Mouse (Mus musculus) forebrain, embryonic 15.5 days (tissue): ENCODE data around the gene Rsrc2. TPM values are rescaled to one million over a fixed set of nuclear protein-coding genes. Genes with fewer than 3 reads are reported as not detected.
"Not testable (repeated sequence)": the region's sequence is repeated elsewhere in the genome, so short reads cannot be mapped to it uniquely, and the experiment has no call there.

Experiments used
- ATAC-seq: fragments of 200-750 bp; cut with Nextera tagmentation; replicated peaks from 2 replicates; pipeline ENCODE4 v1.8.0; 2017; ENCODE audit warnings: mild to moderate bottlenecking, moderate TSS enrichment, moderate library complexity
- H3K27ac ChIP-seq: fragments of 300-500 bp; sonication (generic); replicated peaks from 2 replicates; pipeline ENCODE4 v1.5.1; 2015; ENCODE audit warnings: mild to moderate bottlenecking, inconsistent platforms
- H3K27me3 ChIP-seq: fragments of 300-500 bp; sonication (generic); 2 replicates; pipeline ENCODE4 v1.6.1; 2015; ENCODE audit warnings: inconsistent platforms
- H3K36me3 ChIP-seq: fragments of 300-500 bp; sonication (generic); 2 replicates; pipeline ENCODE4 v1.6.1; 2015; ENCODE audit warnings: mild to moderate bottlenecking, inconsistent platforms
- H3K4me1 ChIP-seq: fragments of 300-500 bp; sonication (generic); 2 replicates; pipeline ENCODE4 v1.6.1; 2015; ENCODE audit warnings: inconsistent platforms
- H3K4me2 ChIP-seq: fragments of 300-500 bp; sonication (generic); replicated peaks from 2 replicates; pipeline ENCODE4 v1.6.1; 2015; ENCODE audit warnings: mild to moderate bottlenecking, inconsistent platforms
- H3K4me3 ChIP-seq: fragments of 300-500 bp; sonication (generic); 2 replicates; pipeline ENCODE4 v1.5.1; 2015; ENCODE audit warnings: mild to moderate bottlenecking, inconsistent platforms
- H3K9ac ChIP-seq: fragments of 300-500 bp; sonication (generic); replicated peaks from 2 replicates; pipeline ENCODE4 v1.6.1; 2015; ENCODE audit warnings: mild to moderate bottlenecking, inconsistent platforms
- H3K9me3 ChIP-seq: fragments of 300-500 bp; sonication (generic); 2 replicates; pipeline ENCODE4 v1.6.1; 2016; ENCODE audit warnings: inconsistent platforms
- WGBS: fragments of 180-500 bp; shearing (Covaris S2); methylation state at CpG from one replicate; pipeline ENCODE4 v1.1.7; 2015; ENCODE audit warnings: mixed read lengths; 5-methylcytosine and 5-hydroxymethylcytosine counted together
- polyA plus RNA-seq: library from polyadenylated mRNA; unstranded; fragments of >200 nt; fragmentation: Nextera tagmentation; extraction: Ambion mirVana; gene quantifications from 2 replicates; pipeline ENCODE4 v1.2.1, GENCODE M21; 2015

The Rsrc2 gene
- 147 and 151 TPM in 2 replicates for polyA plus RNA-seq

DNA sequence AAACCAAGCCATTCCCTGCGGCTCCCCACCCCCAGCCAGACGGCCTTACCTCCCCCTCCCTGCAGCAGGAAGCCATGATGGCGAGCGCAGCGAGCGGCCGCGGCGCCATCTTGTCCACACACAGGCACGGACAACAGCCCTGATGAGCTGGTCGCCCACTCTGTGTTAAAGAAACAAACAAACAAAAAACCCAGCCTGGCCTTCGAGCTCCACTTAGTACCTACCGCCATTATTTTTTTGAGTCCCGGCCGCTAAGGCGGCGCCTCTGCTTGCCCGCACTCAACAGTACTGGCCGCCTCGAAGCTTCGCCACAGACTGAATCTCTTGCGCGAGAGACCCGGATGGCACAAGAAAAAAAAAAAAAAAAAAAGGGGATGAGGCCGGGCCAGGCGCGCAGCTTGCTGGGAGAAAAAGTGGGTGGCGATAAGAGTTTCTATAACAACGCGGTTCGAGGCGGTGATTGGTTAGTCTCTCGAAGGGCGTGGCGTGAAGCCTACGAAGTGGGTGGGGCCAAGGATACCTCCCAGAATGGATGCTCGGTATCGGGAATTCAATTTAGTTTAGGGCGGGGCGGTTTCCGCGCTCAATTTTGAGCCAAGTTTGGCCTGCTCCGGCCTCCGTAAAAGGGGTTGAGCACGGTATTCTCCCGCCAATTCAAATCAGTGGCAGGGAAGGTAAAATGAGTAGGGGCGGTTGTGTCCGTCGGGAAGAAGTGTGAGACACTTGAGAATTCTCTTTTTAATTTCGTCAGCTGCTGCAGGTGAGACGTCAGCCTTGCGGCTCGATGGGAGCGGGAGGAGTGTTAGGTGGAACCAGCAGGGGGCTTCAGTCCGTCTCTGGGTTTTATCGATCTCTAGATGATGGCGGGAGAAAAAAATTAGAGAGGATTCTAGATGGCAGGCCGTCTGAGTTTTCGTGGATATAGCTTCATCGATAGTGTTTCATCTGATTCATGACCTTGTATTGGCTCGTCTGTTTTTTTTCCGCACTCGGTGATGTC is at the start of gene Rsrc2, which contains the start of gene Kntc1:
Gene Rsrc2, minus strand, starts transcription at position 350 of the 1,000 bp plus-strand sequence.
Gene Kntc1, plus strand, starts transcription at position 652 of the 1,000 bp plus-strand sequence.
- Histone ChIP-seq H3K4me3 (peak within 1 kb of the TSS; percentile 54), H3K9ac (peak within 1 kb of the TSS; percentile 63), H3K4me1 (peaks cover 35% of the 10 kb centered on the region), H3K36me3 (peaks cover 5% of the 10 kb centered on the region), H3K9me3 (no peaks in the 10 kb centered on the region), H3K4me2 (peak within 1 kb of the TSS; percentile 80), H3K27ac (peak within 1 kb of the TSS; percentile 98), H3K27me3 (no peaks in the 10 kb centered on the region)
- ATAC-seq: peak; percentile 99
- under 1% methylated on average over 59 of the region's 63 CpGs for WGBS

DNA sequence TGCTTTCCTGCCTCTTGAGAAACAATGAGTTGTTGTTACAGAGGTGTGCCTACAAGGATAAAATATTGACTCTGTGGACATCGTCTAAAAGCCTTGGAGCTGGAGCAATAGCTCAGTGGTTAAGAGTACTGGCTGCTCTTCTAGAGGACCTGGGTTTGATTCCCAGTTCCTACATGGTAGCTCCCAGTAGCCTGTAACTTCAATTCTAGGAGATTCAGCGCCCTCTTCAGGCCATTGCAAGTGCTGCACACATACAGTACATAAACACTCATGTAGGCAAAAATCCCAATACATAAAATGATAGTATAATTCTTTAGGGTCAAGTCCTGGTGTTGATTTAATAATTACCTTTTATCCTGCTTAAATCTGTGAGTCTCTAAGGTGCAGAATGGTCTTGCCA is 43.9 kb upstream of the Rsrc2 start:
- no peaks in the 10 kb centered on the region for H3K27me3 ChIP-seq
- WGBS: 90% methylated on average over 2 of the region's 2 CpGs
- no peak overlapping the region for H3K27ac ChIP-seq
- H3K4me3 ChIP-seq: no peak overlapping the region
- H3K4me2 ChIP-seq: no peak overlapping the region
- no peaks in the 10 kb centered on the region for H3K9me3 ChIP-seq
- ATAC-seq: no peak
- H3K4me1 ChIP-seq: no peaks in the 10 kb centered on the region
- no peak overlapping the region for H3K9ac ChIP-seq
- peaks cover 26% of the 10 kb centered on the region for H3K36me3 ChIP-seq

DNA sequence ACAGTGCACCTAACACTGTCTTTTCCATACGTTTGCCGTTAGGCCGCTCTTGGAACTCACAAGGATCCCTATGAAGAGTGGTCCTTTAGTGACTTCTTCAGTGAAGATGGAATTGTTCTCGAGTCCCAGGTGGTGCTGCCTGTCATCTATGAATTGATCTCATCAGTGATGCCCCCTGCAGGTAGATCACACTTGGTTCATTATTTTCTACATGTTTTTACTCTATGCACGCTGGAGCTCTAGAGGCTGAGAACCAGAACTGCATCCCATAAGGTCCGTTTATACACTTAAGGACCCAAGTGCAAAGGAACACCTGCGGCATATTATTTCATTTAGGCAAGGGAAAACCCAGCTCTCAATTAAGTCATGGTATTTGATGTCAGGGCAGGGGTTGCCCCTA is 39.8 kb upstream of the Rsrc2 start:
- H3K4me2 ChIP-seq: no peak overlapping the region
- no peak overlapping the region for H3K4me3 ChIP-seq
- 92% methylated on average over 7 of the region's 7 CpGs for WGBS
- H3K9me3 ChIP-seq: no peaks in the 10 kb centered on the region
- H3K27ac ChIP-seq: no peak overlapping the region
- H3K36me3 ChIP-seq: peaks cover 44% of the 10 kb centered on the region
- ATAC-seq: no peak
- no peak overlapping the region for H3K9ac ChIP-seq
- H3K4me1 ChIP-seq: no peaks in the 10 kb centered on the region
- H3K27me3 ChIP-seq: no peaks in the 10 kb centered on the region

- ATAC-seq: no peak
- H3K9ac ChIP-seq: no peak overlapping the region
- H3K4me3 ChIP-seq: no peak overlapping the region
- no peaks in the 10 kb centered on the region for H3K9me3 ChIP-seq
- H3K27ac ChIP-seq: no peak overlapping the region
- no peak overlapping the region for H3K4me2 ChIP-seq
- H3K4me1 ChIP-seq: no peaks in the 10 kb centered on the region
- no peaks in the 10 kb centered on the region for H3K27me3 ChIP-seq
- H3K36me3 ChIP-seq: peaks cover 13% of the 10 kb centered on the region; the same call in 1 of the 2 replicates
- WGBS: 94% methylated on average over 4 of the region's 4 CpGs
Measured at GRCm38 (mm10) chr5:123781864-123782263, 32.6 kb upstream of the Rsrc2 start.

GRCm38 (mm10) chr5:123780716-123781115 is 31.5 kb upstream of the Rsrc2 start:
- H3K36me3 ChIP-seq: peaks cover 13% of the 10 kb centered on the region
- H3K9me3 ChIP-seq: no peaks in the 10 kb centered on the region

GRCm38 (mm10) chr5:123773441-123773840 is 24.2 kb upstream of the Rsrc2 start:
- H3K9ac ChIP-seq: no peak overlapping the region
- H3K9me3 ChIP-seq: no peaks in the 10 kb centered on the region
- H3K4me1 ChIP-seq: no peaks in the 10 kb centered on the region
- no peak overlapping the region for H3K4me3 ChIP-seq
- peaks cover 18% of the 10 kb centered on the region for H3K36me3 ChIP-seq
- H3K4me2 ChIP-seq: no peak overlapping the region
- 96% methylated on average over 9 of the region's 9 CpGs for WGBS
- H3K27ac ChIP-seq: no peak overlapping the region
- H3K27me3 ChIP-seq: no peaks in the 10 kb centered on the region
- ATAC-seq: no peak

More at GRCm38 (mm10) chr5:123780716-123781115, 31.5 kb upstream of the Rsrc2 start:
- WGBS: 93% methylated on average over 8 of the region's 8 CpGs
- Histone ChIP-seq H3K4me1 (no peaks in the 10 kb centered on the region), H3K9ac (no peak overlapping the region), H3K4me2 (no peak overlapping the region), H3K4me3 (no peak overlapping the region), H3K27me3 (no peaks in the 10 kb centered on the region), H3K27ac (no peak overlapping the region)
- no peak for ATAC-seq

DNA sequence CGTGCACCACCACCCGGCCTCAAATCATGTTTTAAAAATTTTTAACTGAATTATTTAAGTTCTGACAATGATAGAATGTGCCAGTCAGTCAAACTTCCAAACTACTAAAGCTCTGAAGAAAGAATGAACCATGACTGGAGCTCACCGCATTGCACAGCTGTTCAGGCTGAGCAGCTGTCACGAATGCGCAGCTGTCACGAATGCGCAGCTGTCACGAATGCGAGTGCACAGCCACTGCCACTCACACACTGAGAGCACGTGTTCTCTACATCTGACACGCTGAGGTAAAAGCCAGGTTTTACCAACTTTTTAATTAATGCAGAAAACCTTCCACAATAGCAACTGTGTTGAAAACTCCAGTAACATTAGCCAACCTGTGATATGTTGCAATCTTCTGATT is 17.2 kb upstream of the Rsrc2 start:
- not testable (repeated sequence) for H3K4me1 ChIP-seq, H3K4me2 ChIP-seq, ATAC-seq, H3K27ac ChIP-seq, H3K9ac ChIP-seq, H3K27me3 ChIP-seq, H3K4me3 ChIP-seq, H3K9me3 ChIP-seq
- 94% methylated on average over 11 of the region's 11 CpGs for WGBS
- peaks cover 17% of the 10 kb centered on the region; the same call in 1 of the 2 replicates for H3K36me3 ChIP-seq

DNA sequence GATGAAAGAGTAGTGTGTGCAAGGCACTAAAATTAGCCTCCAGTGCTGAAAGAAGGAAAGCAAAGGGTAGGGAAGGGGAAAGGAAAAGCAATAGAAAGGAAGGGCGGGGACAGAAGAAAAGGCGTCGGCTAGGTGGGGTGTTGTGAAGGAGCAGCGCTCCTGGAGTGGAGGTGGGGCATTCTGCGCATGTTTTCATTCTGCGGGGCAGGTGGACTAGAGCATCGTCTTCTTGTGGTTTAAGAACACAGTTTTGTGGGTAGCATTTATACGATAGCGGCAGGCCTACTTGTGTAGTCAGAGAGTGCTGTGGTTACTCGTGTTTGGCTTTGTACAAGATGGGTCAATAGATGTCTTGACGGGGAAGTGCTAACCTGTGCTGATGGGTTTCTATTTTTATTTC is 16.3 kb upstream of the Rsrc2 start:
- Histone ChIP-seq H3K9ac (no peak overlapping the region), H3K4me2 (no peak overlapping the region), H3K36me3 (peaks cover 17% of the 10 kb centered on the region; the same call in 1 of the 2 replicates), H3K4me1 (no peaks in the 10 kb centered on the region), H3K27me3 (no peaks in the 10 kb centered on the region), H3K27ac (no peak overlapping the region), H3K9me3 (no peaks in the 10 kb centered on the region), H3K4me3 (no peak overlapping the region)
- no peak for ATAC-seq
- 95% methylated on average over 11 of the region's 11 CpGs for WGBS

GRCm38 (mm10) chr5:123748339-123749064 is 712 bp downstream of the Rsrc2 start:
- WGBS: under 1% methylated on average over 18 of the region's 18 CpGs
- H3K27ac ChIP-seq: peak overlapping the region; percentile 98
- H3K4me3 ChIP-seq: peak overlapping the region; percentile 54
- H3K27me3 ChIP-seq: no peaks in the 10 kb centered on the region
- peak; percentile 11; the same call in 1 of the 2 replicates for ATAC-seq
- peaks cover 14% of the 10 kb centered on the region for H3K36me3 ChIP-seq
- H3K9ac ChIP-seq: peak overlapping the region; percentile 63
- H3K4me2 ChIP-seq: peak overlapping the region; percentile 80
- peaks cover 35% of the 10 kb centered on the region for H3K4me1 ChIP-seq
- no peaks in the 10 kb centered on the region for H3K9me3 ChIP-seq

DNA sequence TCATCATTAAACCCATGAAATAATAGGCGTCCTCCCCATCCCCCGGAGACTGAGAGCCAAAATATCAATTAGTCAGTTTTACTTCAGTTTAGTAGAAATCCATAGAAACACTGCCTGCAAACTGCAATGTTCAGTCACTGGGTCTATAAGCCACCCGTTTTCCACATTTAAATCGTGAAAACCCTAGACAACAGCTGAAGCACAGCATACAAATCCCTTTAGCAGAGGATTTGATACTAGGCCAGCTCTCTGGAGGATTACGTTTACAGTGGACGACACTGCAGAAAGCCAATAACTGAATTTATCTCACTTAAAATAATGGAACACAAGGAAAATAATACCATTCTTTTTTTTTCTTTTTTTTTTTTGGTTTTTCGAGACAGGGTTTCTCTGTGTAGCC is 1.6 kb downstream of the Rsrc2 start:
- Histone ChIP-seq H3K27ac (no peak overlapping the region), H3K36me3 (peaks cover 21% of the 10 kb centered on the region), H3K4me2 (peak overlapping the region; percentile 80), H3K27me3 (no peaks in the 10 kb centered on the region), H3K9me3 (no peaks in the 10 kb centered on the region), H3K4me3 (peak overlapping the region; percentile 54), H3K9ac (peak overlapping the region; percentile 63), H3K4me1 (peaks cover 35% of the 10 kb centered on the region)
- 19% methylated on average over 7 of the region's 7 CpGs for WGBS
- no peak for ATAC-seq

GRCm38 (mm10) chr5:123746253-123746652 is 3.0 kb downstream of the Rsrc2 start:
- Histone ChIP-seq H3K27me3 (no peaks in the 10 kb centered on the region), H3K4me3 (peak overlapping the region; percentile 54), H3K4me1 (peaks cover 35% of the 10 kb centered on the region), H3K27ac (no peak overlapping the region), H3K4me2 (peak overlapping the region; percentile 80), H3K36me3 (peaks cover 28% of the 10 kb centered on the region), H3K9ac (no peak overlapping the region), H3K9me3 (no peaks in the 10 kb centered on the region)
- no peak for ATAC-seq

DNA sequence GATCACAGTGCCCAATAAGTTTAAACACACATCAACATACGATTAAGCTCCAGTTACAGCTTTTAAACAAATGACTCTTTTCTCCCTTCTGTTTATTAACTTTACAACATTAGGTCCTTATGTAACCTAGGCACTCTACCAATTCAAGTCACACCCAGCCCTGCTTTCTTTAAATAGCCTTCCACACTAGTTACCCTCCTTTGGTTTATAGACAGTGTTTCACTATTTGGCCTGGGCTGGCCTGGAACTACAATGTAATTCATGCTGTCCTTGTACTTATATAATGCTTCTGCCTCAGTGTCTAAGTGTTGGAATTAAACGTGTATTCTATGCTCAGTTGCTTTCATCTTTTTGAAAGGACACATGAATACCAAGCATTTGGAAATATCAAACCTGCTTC is 4.9 kb downstream of the Rsrc2 start:
- H3K27me3 ChIP-seq: no peaks in the 10 kb centered on the region
- H3K36me3 ChIP-seq: peaks cover 44% of the 10 kb centered on the region
- WGBS: 83% methylated on average over 2 of the region's 2 CpGs
- no peak overlapping the region for H3K4me2 ChIP-seq
- no peaks in the 10 kb centered on the region for H3K9me3 ChIP-seq
- peaks cover 23% of the 10 kb centered on the region for H3K4me1 ChIP-seq
- H3K4me3 ChIP-seq: no peak overlapping the region
- H3K9ac ChIP-seq: no peak overlapping the region
- ATAC-seq: no peak
- H3K27ac ChIP-seq: no peak overlapping the region
